20 mouse cellular contexts compared by ENCODE assay signal in the genomic region with DNA sequence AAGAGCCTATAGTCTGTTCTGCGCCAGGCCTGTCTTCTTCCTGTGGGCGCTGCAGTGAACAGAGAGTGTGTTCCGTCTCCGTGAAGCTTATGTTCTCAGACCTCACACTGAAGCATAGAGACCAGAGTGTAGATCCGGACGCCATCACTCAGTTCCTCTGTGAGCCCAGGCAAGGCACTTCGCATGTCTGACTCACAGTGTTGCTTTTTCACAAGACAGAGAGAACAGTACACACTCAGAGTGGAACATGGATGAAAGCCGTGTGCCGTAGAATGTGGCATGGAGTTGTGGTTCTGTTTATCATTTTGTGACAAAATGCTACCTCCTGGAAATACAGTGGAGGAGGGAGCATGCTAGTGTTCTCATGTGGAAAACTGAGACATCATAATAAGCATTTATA.
DNase-seq lines count a peak whose midpoint lies in the region; ATAC-seq and TF ChIP-seq lines count a peak whose summit lies in the region.
"Had no signal": no experiment of that assay in that cellular context is flagged by ENCODE, and none has a peak within 500 bp of the region (broad histone marks: within the 10 kb centered on the region; RNA-seq: fewer than 3 reads in every experiment).

No protein-coding gene starts in this region.

- no peak overlapping the region for H3K9ac ChIP-seq in embryonic facial prominence, embryonic 12.5 days
- no peak overlapping the region for H3K9ac ChIP-seq in midbrain, embryonic 16.5 days (ENCODE audit: low read depth, low read length)
- no peak overlapping the region for H3K9ac ChIP-seq in midbrain, embryonic 11.5 days (ENCODE audit: low read length)
- no peak overlapping the region for H3K9ac ChIP-seq in stomach, postnatal 0 days (ENCODE audit: low read length)
- H3K9ac ChIP-seq: forebrain, embryonic 13.5 days; liver, embryonic 15.5 days; neural tube, embryonic 12.5 days had no signal

- TF ChIP-seq CTCF in layer of hippocampus, adult 2 months (conservative IDR thresholded peaks at IDR 0.05): no peak
- TF ChIP-seq CTCF in stomach, postnatal 0 days (IDR thresholded peaks at IDR 0.05; ENCODE audit: low read depth): no peak

- TF ChIP-seq EP300 in stomach, postnatal 0 days (optimal IDR thresholded peaks at IDR 0.05): no peak

- 88% methylated on average over 9 of the region's 9 CpGs for WGBS in embryonic facial prominence, embryonic 12.5 days
- 93% methylated on average over 9 of the region's 9 CpGs for WGBS in embryonic facial prominence, embryonic 10.5 days
- WGBS in midbrain, embryonic 16.5 days: 88% methylated on average over 9 of the region's 9 CpGs
- WGBS in midbrain, embryonic 11.5 days: 90% methylated on average over 9 of the region's 9 CpGs
- WGBS in stomach, postnatal 0 days: 46% methylated on average over 9 of the region's 9 CpGs

- H3K4me2 ChIP-seq in embryonic facial prominence, embryonic 12.5 days (replicated peaks): no peak overlapping the region
- H3K4me2 ChIP-seq in midbrain, embryonic 16.5 days (ENCODE audit: low read length): no peak overlapping the region
- H3K4me2 ChIP-seq in midbrain, embryonic 11.5 days: no peak overlapping the region
- 0 out of 2 replicates have a peak overlapping the region, but pooled peaks have one; percentile 6 for H3K4me2 ChIP-seq in stomach, postnatal 0 days (replicated peaks; ENCODE audit: low read depth)
- H3K4me2 ChIP-seq: forebrain, embryonic 13.5 days; liver, embryonic 15.5 days; neural tube, embryonic 12.5 days had no signal

- H3K9me3 ChIP-seq in embryonic facial prominence, embryonic 12.5 days: no peaks in the 10 kb centered on the region
- no peaks in the 10 kb centered on the region for H3K9me3 ChIP-seq in embryonic facial prominence, embryonic 10.5 days
- H3K9me3 ChIP-seq in midbrain, embryonic 16.5 days (replicated peaks; ENCODE audit: control insufficient read depth, low read length, poor library complexity, severe bottlenecking): no peaks in the 10 kb centered on the region
- H3K9me3 ChIP-seq in midbrain, embryonic 11.5 days (ENCODE audit: control insufficient read depth, low read length): no peaks in the 10 kb centered on the region
- no peaks in the 10 kb centered on the region for H3K9me3 ChIP-seq in stomach, postnatal 0 days (ENCODE audit: control insufficient read depth, low read length)
- H3K9me3 ChIP-seq: forebrain, embryonic 13.5 days; heart, embryonic 10.5 days; liver, embryonic 15.5 days; neural tube, embryonic 12.5 days had no signal

- no peak for ATAC-seq in embryonic facial prominence, embryonic 12.5 days (ENCODE audit: insufficient number of reproducible peaks, insufficient read depth, low FRiP score, low TSS enrichment)
- 0 out of 2 replicates have a peak, but pooled peaks have one; percentile 19 for ATAC-seq in midbrain, embryonic 16.5 days
- ATAC-seq in midbrain, embryonic 11.5 days (ENCODE audit: low FRiP score): no peak
- ATAC-seq in stomach, postnatal 0 days (ENCODE audit: low FRiP score, low TSS enrichment): peak; percentile 42; the same call in 1 of the 2 replicates
- ATAC-seq: forebrain, embryonic 13.5 days had no signal

- no peak for DNase-seq in embryonic facial prominence, embryonic 10.5 days (ENCODE audit: low spot score)
- DNase-seq in layer of hippocampus, adult 2 months (ENCODE audit: low spot score in 2 of 2): no peak
- DNase-seq in layer of hippocampus, adult 18-20 months (ENCODE audit: low spot score in 2 of 2): no peak
- no peak for DNase-seq in midbrain, embryonic 11.5 days (ENCODE audit: low spot score, missing footprints)
- no peak for DNase-seq in stomach, postnatal 0 days (ENCODE audit: low spot score)
- DNase-seq in lung, postnatal 4 days: no peak
- DNase-seq: adrenal gland, postnatal 25 days; cerebellum, adult 18-20 months; cerebellum, postnatal 36 days; heart, postnatal 10 days; kidney, adult 11 months; thymus, adult 18-20 months had no signal

- peak overlapping the region; percentile 23; the same call in 1 of the 2 replicates for H3K27ac ChIP-seq in embryonic facial prominence, embryonic 12.5 days
- no peak overlapping the region for H3K27ac ChIP-seq in embryonic facial prominence, embryonic 10.5 days (replicated peaks)
- H3K27ac ChIP-seq in layer of hippocampus, adult 2 months: 0 out of 2 replicates have a peak overlapping the region, but pooled peaks have one; percentile 14
- H3K27ac ChIP-seq in midbrain, embryonic 16.5 days (ENCODE audit: low read length): no peak overlapping the region
- no peak overlapping the region for H3K27ac ChIP-seq in midbrain, embryonic 11.5 days (ENCODE audit: low read depth, low read length)
- H3K27ac ChIP-seq in stomach, postnatal 0 days (replicated peaks): peak overlapping the region; percentile 49; the same call in 1 of the 2 replicates
- H3K27ac ChIP-seq: forebrain, embryonic 13.5 days; heart, embryonic 10.5 days; kidney, postnatal 0 days; liver, embryonic 15.5 days; macrophage; neural tube, embryonic 12.5 days had no signal

- no peak overlapping the region for H3K4me3 ChIP-seq in embryonic facial prominence, embryonic 12.5 days
- H3K4me3 ChIP-seq in embryonic facial prominence, embryonic 10.5 days: no peak overlapping the region
- H3K4me3 ChIP-seq in layer of hippocampus, adult 2 months: no peak overlapping the region
- no peak overlapping the region for H3K4me3 ChIP-seq in midbrain, embryonic 16.5 days (ENCODE audit: low read depth, low read length)
- no peak overlapping the region for H3K4me3 ChIP-seq in midbrain, embryonic 11.5 days (ENCODE audit: low read depth, low read length)
- no peak overlapping the region for H3K4me3 ChIP-seq in stomach, postnatal 0 days (ENCODE audit: low read depth, low read length)
- H3K4me3 ChIP-seq: forebrain, embryonic 13.5 days; heart, embryonic 10.5 days; liver, embryonic 15.5 days; neural tube, embryonic 12.5 days had no signal

- no peaks in the 10 kb centered on the region for H3K36me3 ChIP-seq in embryonic facial prominence, embryonic 12.5 days
- no peaks in the 10 kb centered on the region for H3K36me3 ChIP-seq in embryonic facial prominence, embryonic 10.5 days (replicated peaks)
- H3K36me3 ChIP-seq in midbrain, embryonic 16.5 days (ENCODE audit: control insufficient read depth, insufficient read depth, low read length): no peaks in the 10 kb centered on the region
- no peaks in the 10 kb centered on the region for H3K36me3 ChIP-seq in midbrain, embryonic 11.5 days (ENCODE audit: control insufficient read depth, insufficient read depth, low read length)
- no peaks in the 10 kb centered on the region for H3K36me3 ChIP-seq in stomach, postnatal 0 days (ENCODE audit: control insufficient read depth, insufficient read depth, low read length)
- H3K36me3 ChIP-seq: heart, embryonic 10.5 days; liver, embryonic 15.5 days; neural tube, embryonic 12.5 days had no signal

- peaks cover 24% of the 10 kb centered on the region for H3K4me1 ChIP-seq in embryonic facial prominence, embryonic 12.5 days
- H3K4me1 ChIP-seq in embryonic facial prominence, embryonic 10.5 days: peaks cover 49% of the 10 kb centered on the region
- peaks cover 17% of the 10 kb centered on the region for H3K4me1 ChIP-seq in midbrain, embryonic 16.5 days (ENCODE audit: control insufficient read depth, insufficient read depth, low read length)
- peaks cover 11% of the 10 kb centered on the region; the same call in 1 of the 2 replicates for H3K4me1 ChIP-seq in midbrain, embryonic 11.5 days (ENCODE audit: control insufficient read depth, insufficient read depth, low read length)
- H3K4me1 ChIP-seq in stomach, postnatal 0 days (replicated peaks; ENCODE audit: control insufficient read depth, insufficient read depth): peaks cover 5% of the 10 kb centered on the region; the same call in 1 of the 2 replicates

- H3K27me3 ChIP-seq in embryonic facial prominence, embryonic 12.5 days: no peaks in the 10 kb centered on the region
- H3K27me3 ChIP-seq in embryonic facial prominence, embryonic 10.5 days (replicated peaks; ENCODE audit: low read depth, poor library complexity, severe bottlenecking): peaks cover 19% of the 10 kb centered on the region
- H3K27me3 ChIP-seq in midbrain, embryonic 16.5 days (ENCODE audit: control insufficient read depth, insufficient read depth, low read depth, low read length): no peaks in the 10 kb centered on the region
- H3K27me3 ChIP-seq in midbrain, embryonic 11.5 days (ENCODE audit: control insufficient read depth, insufficient read depth, low read length): no peaks in the 10 kb centered on the region
- H3K27me3 ChIP-seq in stomach, postnatal 0 days (ENCODE audit: control insufficient read depth, insufficient read depth, low read length): no peaks in the 10 kb centered on the region
- H3K27me3 ChIP-seq: forebrain, embryonic 13.5 days; liver, embryonic 15.5 days; neural tube, embryonic 12.5 days had no signal

Comparison
In these comparisons a context has a peak if more than half of its experiments do, and no peak if none do; other contexts are left out.
1. ATAC-seq: peak in midbrain, embryonic 16.5 days (single experiment) and stomach, postnatal 0 days (single experiment); none in embryonic facial prominence, embryonic 12.5 days (single experiment) and midbrain, embryonic 11.5 days (single experiment).
2. H3K27ac ChIP-seq: peak in embryonic facial prominence, embryonic 12.5 days (single experiment), layer of hippocampus, adult 2 months (single experiment) and stomach, postnatal 0 days (single experiment); none in embryonic facial prominence, embryonic 10.5 days (single experiment), midbrain, embryonic 16.5 days (single experiment) and midbrain, embryonic 11.5 days (single experiment).